Mouse (Mus musculus) liver, embryonic 16.5 days (tissue): Measurements from ENCODE around the gene Htra3. TPM values are rescaled to one million over a fixed set of nuclear protein-coding genes. Genes with fewer than 3 reads are reported as not detected.

Source experiments
- ATAC-seq: fragments of 200-750 bp; cut with Nextera tagmentation; 2 replicates; pipeline ENCODE4 v1.8.0; 2017; ENCODE audit warnings: low read depth, mild to moderate bottlenecking, moderate number of reproducible peaks, moderate library complexity
- H3K27ac ChIP-seq: fragments of 300-500 bp; sonication (generic); 2 replicates; pipeline ENCODE4 v1.5.1; 2014; ENCODE audit warnings: mild to moderate bottlenecking, low read length
- H3K27me3 ChIP-seq: fragments of 300-500 bp; sonication (generic); 2 replicates; pipeline ENCODE4 v1.6.1; 2014; ENCODE audit warnings: low read depth, low read length, mixed read lengths; ENCODE audit not compliant: control insufficient read depth, insufficient read depth
- H3K36me3 ChIP-seq: fragments of 300-500 bp; sonication (generic); 2 replicates; pipeline ENCODE4 v1.6.1; 2014; ENCODE audit warnings: mild to moderate bottlenecking; ENCODE audit not compliant: control insufficient read depth, insufficient read depth
- H3K4me1 ChIP-seq: fragments of 300-500 bp; sonication (generic); 2 replicates; pipeline ENCODE4 v1.6.1; 2014; ENCODE audit warnings: low read depth, low read length, mixed read lengths; ENCODE audit not compliant: control insufficient read depth
- H3K4me2 ChIP-seq: fragments of 300-500 bp; sonication (generic); 2 replicates; pipeline ENCODE4 v1.6.1; 2014; ENCODE audit warnings: low read depth, low read length, mixed read lengths
- H3K4me3 ChIP-seq: fragments of 300-500 bp; sonication (generic); 2 replicates; pipeline ENCODE4 v1.5.1; 2014; ENCODE audit warnings: low read depth, mild to moderate bottlenecking, low read length
- H3K9ac ChIP-seq: fragments of 300-500 bp; sonication (generic); 2 replicates; pipeline ENCODE4 v1.6.1; 2014; ENCODE audit warnings: low read depth, low read length
- H3K9me3 ChIP-seq: fragments of 300-500 bp; sonication (generic); replicated peaks from 2 replicates; pipeline ENCODE4 v1.6.1; 2016; ENCODE audit warnings: low read length; ENCODE audit not compliant: control insufficient read depth
- WGBS: fragments of 180-500 bp; shearing (Covaris S2); extraction: QIAGEN DNeasy Blood & Tissue Kit; methylation state at CpG from one replicate; pipeline ENCODE4 v1.1.7; 2014; ENCODE audit not compliant: insufficient replicate concordance; 5-methylcytosine and 5-hydroxymethylcytosine counted together
- polyA plus RNA-seq: library from polyadenylated mRNA; unstranded; fragments of >200 nt; fragmentation: Nextera tagmentation; extraction: Ambion mirVana; gene quantifications from 2 replicates; pipeline ENCODE4 v1.2.1, GENCODE M21; 2015

Htra3 gene
- polyA plus RNA-seq, 1 experiment from 2014 or later: 2.9 TPM

GRCm38 (mm10) chr5:35624751-35625239 is 54.8 kb downstream of the Htra3 start:
- H3K9me3 ChIP-seq: no peaks in the 10 kb centered on the region
- 36% methylated on average over 4 of the region's 4 CpGs for WGBS
- H3K4me1 ChIP-seq: no peaks in the 10 kb centered on the region
- no peak overlapping the region for H3K4me2 ChIP-seq
- no peak overlapping the region for H3K27ac ChIP-seq
- no peak overlapping the region for H3K4me3 ChIP-seq
- no peaks in the 10 kb centered on the region for H3K36me3 ChIP-seq
- ATAC-seq: no peak
- no peaks in the 10 kb centered on the region for H3K27me3 ChIP-seq
- H3K9ac ChIP-seq: no peak overlapping the region

GRCm38 (mm10) chr5:35623831-35624230 is 55.8 kb downstream of the Htra3 start:
- Histone ChIP-seq H3K4me3 (no peak overlapping the region), H3K4me1 (no peaks in the 10 kb centered on the region), H3K9me3 (no peaks in the 10 kb centered on the region), H3K4me2 (no peak overlapping the region), H3K27ac (no peak overlapping the region), H3K36me3 (no peaks in the 10 kb centered on the region), H3K27me3 (no peaks in the 10 kb centered on the region), H3K9ac (no peak overlapping the region)
- no peak for ATAC-seq

- Histone ChIP-seq H3K27ac (no peak overlapping the region), H3K27me3 (no peaks in the 10 kb centered on the region), H3K36me3 (no peaks in the 10 kb centered on the region), H3K9me3 (no peaks in the 10 kb centered on the region), H3K4me1 (no peaks in the 10 kb centered on the region), H3K4me2 (no peak overlapping the region), H3K4me3 (no peak overlapping the region), H3K9ac (no peak overlapping the region)
- WGBS: 27% methylated on average over 4 of the region's 4 CpGs
- no peak for ATAC-seq
Observed at GRCm38 (mm10) chr5:35621114-35621513, 58.5 kb downstream of the Htra3 start.

- no peak overlapping the region for H3K4me2 ChIP-seq
- no peaks in the 10 kb centered on the region for H3K9me3 ChIP-seq
- H3K27ac ChIP-seq: no peak overlapping the region
- no peaks in the 10 kb centered on the region for H3K27me3 ChIP-seq
- no peak overlapping the region for H3K9ac ChIP-seq
- H3K4me3 ChIP-seq: no peak overlapping the region
- no peaks in the 10 kb centered on the region for H3K36me3 ChIP-seq
- no peaks in the 10 kb centered on the region for H3K4me1 ChIP-seq
- 60% methylated on average over 5 of the region's 5 CpGs for WGBS
- no peak for ATAC-seq
Observed at GRCm38 (mm10) chr5:35616943-35617342, 62.6 kb downstream of the Htra3 start.

GRCm38 (mm10) chr5:35612722-35613121 is 66.9 kb downstream of the Htra3 start:
- ATAC-seq: no peak
- Histone ChIP-seq H3K36me3 (no peaks in the 10 kb centered on the region), H3K4me2 (no peak overlapping the region), H3K4me3 (no peak overlapping the region), H3K9me3 (no peaks in the 10 kb centered on the region), H3K4me1 (no peaks in the 10 kb centered on the region), H3K9ac (no peak overlapping the region), H3K27ac (no peak overlapping the region), H3K27me3 (no peaks in the 10 kb centered on the region)
- 68% methylated on average over 8 of the region's 8 CpGs for WGBS

- H3K9ac ChIP-seq: no peak overlapping the region
- H3K9me3 ChIP-seq: no peaks in the 10 kb centered on the region
- H3K4me1 ChIP-seq: no peaks in the 10 kb centered on the region
- H3K27me3 ChIP-seq: no peaks in the 10 kb centered on the region
- no peak overlapping the region for H3K4me3 ChIP-seq
- H3K27ac ChIP-seq: no peak overlapping the region
- 69% methylated on average over 11 of the region's 11 CpGs for WGBS
- H3K4me2 ChIP-seq: no peak overlapping the region
- ATAC-seq: no peak
- H3K36me3 ChIP-seq: no peaks in the 10 kb centered on the region
Observed at GRCm38 (mm10) chr5:35611900-35612299, 67.7 kb downstream of the Htra3 start.

- Histone ChIP-seq H3K4me2 (no peak overlapping the region), H3K27me3 (no peaks in the 10 kb centered on the region), H3K4me3 (no peak overlapping the region), H3K9me3 (no peaks in the 10 kb centered on the region), H3K27ac (no peak overlapping the region), H3K4me1 (no peaks in the 10 kb centered on the region), H3K9ac (no peak overlapping the region), H3K36me3 (no peaks in the 10 kb centered on the region)
- WGBS: 60% methylated on average over 9 of the region's 9 CpGs
- ATAC-seq: no peak
Observed at GRCm38 (mm10) chr5:35611170-35611569, 68.4 kb downstream of the Htra3 start.

GRCm38 (mm10) chr5:35610381-35610780 is 69.2 kb downstream of the Htra3 start:
- no peak overlapping the region for H3K9ac ChIP-seq
- H3K9me3 ChIP-seq: no peaks in the 10 kb centered on the region
- 79% methylated on average over 7 of the region's 7 CpGs for WGBS
- no peaks in the 10 kb centered on the region for H3K4me1 ChIP-seq
- H3K4me3 ChIP-seq: no peak overlapping the region
- no peak for ATAC-seq
- H3K4me2 ChIP-seq: no peak overlapping the region
- H3K27me3 ChIP-seq: no peaks in the 10 kb centered on the region
- no peaks in the 10 kb centered on the region for H3K36me3 ChIP-seq
- no peak overlapping the region for H3K27ac ChIP-seq

- Histone ChIP-seq H3K36me3 (no peaks in the 10 kb centered on the region), H3K4me1 (no peaks in the 10 kb centered on the region), H3K9me3 (no peaks in the 10 kb centered on the region), H3K27me3 (no peaks in the 10 kb centered on the region), H3K9ac (no peak overlapping the region), H3K4me2 (no peak overlapping the region), H3K4me3 (no peak overlapping the region), H3K27ac (no peak overlapping the region)
- WGBS: 45% methylated on average over 2 of the region's 2 CpGs
- ATAC-seq: no peak
Observed at GRCm38 (mm10) chr5:35609971-35610370, 69.6 kb downstream of the Htra3 start.
